Mouse (Mus musculus) adrenal gland, postnatal 0 days (tissue): ENCODE measurements around the gene Tas1r3. TPM values are rescaled to one million over a fixed set of nuclear protein-coding genes. Genes with fewer than 3 reads are reported as not detected.

Experiments used
- microRNA-seq: library from miRNA; unstranded; fragments of <30 nt; microRNA quantifications from one replicate; pipeline ENCODE4, GENCODE M21; 2016; ENCODE audit warnings: borderline replicate concordance; ENCODE audit not compliant: insufficient number of aligned reads
- polyA plus RNA-seq: library from polyadenylated mRNA; unstranded; fragments of >200 nt; fragmentation: Nextera tagmentation; extraction: Ambion mirVana; gene quantifications from 2 replicates; pipeline ENCODE4 v1.2.1, GENCODE M21; 2015

Tas1r3 gene
- polyA plus RNA-seq = 0.14 and 0.16 TPM in 2 replicates

GRCm38 (mm10) chr4:155863001-155863400, at the start of gene Tas1r3:
Gene Tas1r3, minus strand, starts transcription at chr4:155863362.

GRCm38 (mm10) chr4:155891551-155892001, 28.4 kb upstream of the Tas1r3 start, which contains the start of the genes Pusl1 and Acap3:
Gene Pusl1, minus strand, starts transcription at chr4:155891781.
Gene Acap3, plus strand, starts transcription at chr4:155891822.

GRCm38 (mm10) chr4:155869317-155870033, 6.3 kb upstream of the Tas1r3 start, which contains the start of the genes Cptp and Ints11:
Gene Cptp, minus strand, starts transcription at chr4:155869440.
Gene Ints11, plus strand, starts transcription at chr4:155869546.

GRCm38 (mm10) chr4:155846871-155847578, 16.1 kb downstream of the Tas1r3 start, which contains the start of gene Dvl1:
Gene Dvl1, plus strand, starts transcription at chr4:155847402.

GRCm38 (mm10) chr4:155839483-155839910, 23.7 kb downstream of the Tas1r3 start, which contains the start of gene Mxra8:
Gene Mxra8, plus strand, starts transcription at chr4:155839680.

GRCm38 (mm10) chr4:155831205-155831766, 31.9 kb downstream of the Tas1r3 start, which contains the start of gene Aurkaip1:
Gene Aurkaip1, plus strand, starts transcription at chr4:155831272.

GRCm38 (mm10) chr4:155811929-155812664, 51.1 kb downstream of the Tas1r3 start, which contains the start of gene Ccnl2:
Gene Ccnl2, plus strand, starts transcription at chr4:155812489.

Small RNA genes within 50 kb of the gene (microRNA-seq; reads per million reads assigned to microRNA genes)
- not detected for gene Gm22991

Other genes with a start within 250 kb of the Tas1r3 start
- gene Cdk11b, start 238.5 kb downstream of the Tas1r3 start, polyA plus RNA-seq = 40.5 and 62.6 TPM in 2 replicates
- gene Gm10563, start 218.0 kb downstream of the Tas1r3 start, polyA plus RNA-seq = not detected in 2 replicates
- gene Mmp23, start 210.0 kb downstream of the Tas1r3 start, polyA plus RNA-seq = 73.1 and 96.3 TPM in 2 replicates
- gene Mib2, start 194.2 kb downstream of the Tas1r3 start, polyA plus RNA-seq = 22.3 and 24.1 TPM in 2 replicates
- gene Fndc10, start 169.0 kb downstream of the Tas1r3 start, polyA plus RNA-seq = 26.3 and 55.7 TPM in 2 replicates
- gene Ssu72, start 158.6 kb downstream of the Tas1r3 start, polyA plus RNA-seq = 224 and 227 TPM in 2 replicates
- 0.79 and 1.4 TPM in 2 replicates for gene Tmem240, start 128.6 kb downstream of the Tas1r3 start, polyA plus RNA-seq
- 32.3 and 51.0 TPM in 2 replicates for gene Atad3a, start 102.3 kb downstream of the Tas1r3 start, polyA plus RNA-seq
- 8.0 and 13.1 TPM in 2 replicates for gene Vwa1, start 88.7 kb downstream of the Tas1r3 start, polyA plus RNA-seq
- 0.19 and 0.60 TPM in 2 replicates for gene Tmem88b, start 77.5 kb downstream of the Tas1r3 start, polyA plus RNA-seq
- 0.15 TPM in 1 of 2 replicates, not detected in the other for gene Ankrd65, start 72.9 kb downstream of the Tas1r3 start, polyA plus RNA-seq
- gene Mrpl20, start 60.5 kb downstream of the Tas1r3 start, polyA plus RNA-seq = 301 and 408 TPM in 2 replicates
- gene Ccnl2, start 50.9 kb downstream of the Tas1r3 start, polyA plus RNA-seq = 73.0 and 127 TPM in 2 replicates
- gene Aurkaip1, start 32.1 kb downstream of the Tas1r3 start, polyA plus RNA-seq = 316 and 348 TPM in 2 replicates
- 159 and 249 TPM in 2 replicates for gene Mxra8, start 23.7 kb downstream of the Tas1r3 start, polyA plus RNA-seq
- 11.9 and 14.2 TPM in 2 replicates for gene Dvl1, start 16.0 kb downstream of the Tas1r3 start, polyA plus RNA-seq
- gene Cptp, start 6.1 kb upstream of the Tas1r3 start, polyA plus RNA-seq = 7.7 and 9.1 TPM in 2 replicates
- 30.5 and 36.0 TPM in 2 replicates for gene Ints11, start 6.2 kb upstream of the Tas1r3 start, polyA plus RNA-seq
- 26.3 and 34.6 TPM in 2 replicates for gene Pusl1, start 28.4 kb upstream of the Tas1r3 start, polyA plus RNA-seq
- 10.5 and 15.9 TPM in 2 replicates for gene Acap3, start 28.5 kb upstream of the Tas1r3 start, polyA plus RNA-seq
- 79.0 and 89.5 TPM in 2 replicates for gene Ube2j2, start 80.5 kb upstream of the Tas1r3 start, polyA plus RNA-seq
- gene C1qtnf12, start 99.0 kb upstream of the Tas1r3 start, polyA plus RNA-seq = 56.5 and 78.7 TPM in 2 replicates
- gene B3galt6, start 129.3 kb upstream of the Tas1r3 start, polyA plus RNA-seq = 8.5 and 9.4 TPM in 2 replicates
- 177 and 229 TPM in 2 replicates for gene Sdf4, start 129.5 kb upstream of the Tas1r3 start, polyA plus RNA-seq
- gene Tnfrsf4, start 150.5 kb upstream of the Tas1r3 start, polyA plus RNA-seq = 0.80 and 0.94 TPM in 2 replicates
- 1.0 and 1.1 TPM in 2 replicates for gene Tnfrsf18, start 162.8 kb upstream of the Tas1r3 start, polyA plus RNA-seq
- gene Ttll10, start 196.1 kb upstream of the Tas1r3 start, polyA plus RNA-seq = 0.24 and 0.35 TPM in 2 replicates
- 6.8 and 9.4 TPM in 2 replicates for gene 9430015G10Rik, start 246.6 kb upstream of the Tas1r3 start, polyA plus RNA-seq